Mouse (Mus musculus): ENCODE measurements around the gene Tpk1.

- no peak for TF ChIP-seq USF1 (IDR thresholded peaks at IDR 0.05; ENCODE audit: low read depth, low read length)
- no peak for TF ChIP-seq MAX (IDR thresholded peaks at IDR 0.05; ENCODE audit: low read length)
- TF ChIP-seq ZMIZ1 (IDR thresholded peaks at IDR 0.05; ENCODE audit: low read depth, low read length) = no peak
- TF ChIP-seq CTCF (IDR thresholded peaks at IDR 0.05 in 2 of 3, conservative IDR thresholded peaks at IDR 0.05 in 1 of 3; ENCODE audit: control insufficient read depth in 1 of 3, insufficient read depth in 1 of 3, low read depth in 2 of 3, low read length in 3 of 3, poor library complexity in 1 of 3, severe bottlenecking in 1 of 3) = no peak
- TF ChIP-seq POLR2A (IDR thresholded peaks at IDR 0.05; ENCODE audit: control insufficient read depth in 1 of 2, insufficient read depth in 1 of 2, low read depth in 1 of 2, low read length in 2 of 2, poor library complexity in 1 of 2) = no peak
- no peak for TF ChIP-seq USF2 (IDR thresholded peaks at IDR 0.05; ENCODE audit: borderline replicate concordance in 1 of 2, insufficient read depth in 1 of 2, low read depth in 1 of 2, low read length in 2 of 2)
- TF ChIP-seq MAFK (IDR thresholded peaks at IDR 0.05; ENCODE audit: borderline replicate concordance, low read depth, low read length) = no peak
- TF ChIP-seq MEF2A (IDR thresholded peaks at IDR 0.05; ENCODE audit: extremely low read depth, insufficient replicate concordance, low read depth, low read length, poor library complexity, severe bottlenecking) = no peak
- no peak for TF ChIP-seq ZNF384 (IDR thresholded peaks at IDR 0.05; ENCODE audit: low read depth, low read length)
- TF ChIP-seq POLR2AphosphoS5 (IDR thresholded peaks at IDR 0.05; ENCODE audit: borderline replicate concordance, low read depth, low read length) = no peak
- TF ChIP-seq RAD21 (IDR thresholded peaks at IDR 0.05; ENCODE audit: low read depth, low read length) = no peak
- no peak for TF ChIP-seq GATA1 (IDR thresholded peaks at IDR 0.05; ENCODE audit: low read depth, low read length)
- no peak for TF ChIP-seq ZC3H11A (IDR thresholded peaks at IDR 0.05; ENCODE audit: low read depth, low read length)
- no peak for TF ChIP-seq NRF1 (IDR thresholded peaks at IDR 0.05; ENCODE audit: insufficient read depth, low read depth, low read length, poor library complexity, severe bottlenecking)
Measured at GRCm38 (mm10) chr6:43471556-43471955, 194.5 kb downstream of the Tpk1 start.
